Mouse (Mus musculus): ENCODE measurements around the gene Zfp507. TPM values are rescaled to one million over a fixed set of nuclear protein-coding genes. Genes with fewer than 3 reads are reported as not detected.

Zfp507 gene
- polyA plus RNA-seq, 1 experiment: 30.4 TPM

DNA sequence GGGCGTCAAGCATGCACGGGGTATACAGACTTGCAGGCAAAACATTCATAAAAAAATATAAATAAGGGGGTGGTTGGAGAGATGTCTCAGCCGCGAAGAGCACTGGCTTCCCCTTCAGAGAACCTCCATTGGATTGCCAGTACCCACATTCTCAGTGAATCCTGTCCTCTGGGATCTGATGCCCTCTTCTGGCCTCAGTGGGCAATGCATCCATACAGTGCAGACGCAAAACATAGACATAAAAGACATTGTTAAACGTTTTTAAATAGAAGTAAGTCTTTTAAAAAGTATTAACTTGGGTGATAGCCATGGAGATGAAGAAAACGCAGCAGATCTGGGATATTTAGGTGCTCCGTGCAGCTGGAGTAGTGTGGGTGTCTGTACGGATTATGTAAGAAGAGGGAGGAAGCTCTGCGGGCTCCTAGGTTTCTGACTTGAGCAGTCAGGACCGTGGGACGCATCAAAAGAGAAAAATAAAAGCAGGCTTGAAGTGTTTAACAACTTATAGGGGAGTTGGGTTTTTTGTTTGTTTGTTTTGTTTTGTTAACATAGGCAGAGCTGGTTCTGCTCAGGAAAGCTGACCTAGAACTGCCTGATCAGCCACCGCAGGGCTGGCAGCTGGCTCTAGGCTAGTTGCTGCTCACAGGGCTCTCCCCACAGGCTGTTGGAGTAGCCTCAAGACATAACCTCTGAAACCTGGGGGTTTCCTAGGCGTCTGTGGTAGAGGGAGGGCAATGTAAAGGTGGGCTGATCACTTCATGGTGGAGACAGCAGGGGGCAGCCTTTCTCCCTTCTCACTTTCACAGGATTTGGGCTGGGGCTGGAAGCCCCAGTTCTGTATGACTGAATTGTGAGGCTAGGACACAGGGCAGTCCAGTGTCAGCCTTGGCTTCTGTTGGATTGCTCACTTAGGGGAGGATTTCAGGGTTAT is 46.0 kb downstream of the Zfp507 start:
- TF ChIP-seq POLR2A (IDR thresholded peaks at IDR 0.05; ENCODE audit: insufficient read depth, low read length): no peak
- peak; percentile 73 for TF ChIP-seq CTCF (IDR thresholded peaks at IDR 0.05; ENCODE audit: low read depth, low read length)
- Histone ChIP-seq H3K9ac (ENCODE audit: low read depth, poor library complexity, severe bottlenecking) (no peak overlapping the region), H3K27me3 (ENCODE audit: control insufficient read depth, insufficient read depth, low read length, poor library complexity, severe bottlenecking) (no peaks in the 10 kb centered on the region), H3K4me3 (ENCODE audit: low read depth, low read length) (no peak overlapping the region), H3K4me1 (ENCODE audit: control insufficient read depth, insufficient read depth, low read length) (no peaks in the 10 kb centered on the region), H3K36me3 (ENCODE audit: control insufficient read depth, insufficient read depth, low read length, poor library complexity, severe bottlenecking) (no peaks in the 10 kb centered on the region), H3K9me3 (replicated peaks; ENCODE audit: control insufficient read depth, insufficient read depth, low read length, poor library complexity, severe bottlenecking) (no peaks in the 10 kb centered on the region; the same call in 1 of the 2 replicates), H3K27ac (ENCODE audit: insufficient read depth, low read length) (no peak overlapping the region)

DNA sequence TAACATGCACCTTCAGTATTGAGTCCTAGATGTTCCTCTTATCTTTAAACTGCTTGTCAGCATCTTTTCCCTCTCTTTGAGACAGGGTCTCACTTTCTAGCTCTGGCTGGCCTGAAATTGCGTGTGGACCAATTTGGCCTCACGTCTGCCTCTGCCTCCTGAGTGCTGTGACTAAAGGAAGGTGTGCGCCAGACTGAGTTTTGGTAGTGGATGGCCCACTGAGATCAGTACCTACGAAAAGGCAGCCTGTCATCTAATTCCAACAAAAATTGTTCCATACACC is 48.0 kb downstream of the Zfp507 start:
- H3K27me3 ChIP-seq (ENCODE audit: control insufficient read depth, insufficient read depth, low read length, poor library complexity, severe bottlenecking): no peaks in the 10 kb centered on the region
- no peaks in the 10 kb centered on the region for H3K4me1 ChIP-seq (ENCODE audit: control insufficient read depth, insufficient read depth, low read length)
- peak overlapping the region; percentile 62; the same call in 1 of the 2 replicates for H3K9ac ChIP-seq (ENCODE audit: low read depth, poor library complexity, severe bottlenecking)
- no peak overlapping the region for H3K27ac ChIP-seq (ENCODE audit: insufficient read depth, low read length)
- TF ChIP-seq CTCF (IDR thresholded peaks at IDR 0.05; ENCODE audit: low read depth, low read length) (no peak), POLR2A (IDR thresholded peaks at IDR 0.05; ENCODE audit: insufficient read depth, low read length) (no peak), EP300 (IDR thresholded peaks at IDR 0.05; ENCODE audit: insufficient read depth, low read depth, low read length) (no peak)
- no peaks in the 10 kb centered on the region for H3K9me3 ChIP-seq (replicated peaks; ENCODE audit: control insufficient read depth, insufficient read depth, low read length, poor library complexity, severe bottlenecking)
- peak overlapping the region; percentile 69 for H3K4me3 ChIP-seq (ENCODE audit: low read depth, low read length)
- H3K36me3 ChIP-seq (ENCODE audit: control insufficient read depth, insufficient read depth, low read length, poor library complexity, severe bottlenecking): no peaks in the 10 kb centered on the region

DNA sequence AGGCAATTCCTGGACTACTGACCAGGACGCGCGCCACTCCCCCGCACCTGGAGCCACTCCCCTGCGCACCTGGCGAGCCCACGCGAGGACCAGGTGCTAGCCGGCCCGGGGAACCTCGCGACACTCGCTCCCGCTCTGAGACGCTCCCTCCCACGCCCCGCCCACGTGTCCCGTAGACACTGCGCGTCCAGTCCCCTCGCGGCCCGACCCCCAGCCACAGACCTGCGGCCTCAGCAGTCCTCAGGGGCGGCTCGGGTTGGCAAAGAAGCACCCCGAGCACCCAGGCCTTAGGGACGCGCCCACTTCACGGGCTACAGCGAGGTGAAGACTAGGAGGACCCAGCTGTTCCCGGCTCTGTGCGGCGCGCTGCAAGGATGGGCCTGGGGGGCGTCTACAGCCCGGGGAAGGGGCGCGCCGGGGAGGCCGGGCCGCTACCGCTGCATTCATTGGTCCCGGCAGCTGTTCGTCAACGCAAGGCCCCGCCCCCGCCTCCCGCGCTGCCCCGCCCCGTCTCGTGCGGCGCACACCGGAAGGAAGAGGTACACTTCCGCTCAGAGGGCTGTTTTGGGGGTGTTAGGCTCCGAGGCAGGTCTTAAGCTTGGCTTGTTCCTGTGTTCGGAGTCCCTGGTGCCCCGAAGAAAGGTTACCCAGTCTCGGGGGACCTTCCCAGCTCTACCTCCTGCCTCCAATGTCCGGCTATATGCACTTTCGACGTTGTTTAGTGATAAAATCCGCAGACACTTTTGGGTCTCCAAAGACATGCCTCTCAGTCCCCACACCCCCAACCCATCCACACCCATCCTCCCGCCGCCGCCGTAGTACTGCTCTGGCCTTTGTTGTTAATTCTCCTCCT is 48.5 kb downstream of the Zfp507 start, which contains the start of gene Dpy19l3:
TSS of gene Dpy19l3 (minus strand) at position 422 of the 853 bp plus-strand sequence.
- peak within 1 kb of the TSS; percentile 62 for H3K9ac ChIP-seq (ENCODE audit: low read depth, poor library complexity, severe bottlenecking)
- H3K27ac ChIP-seq (ENCODE audit: insufficient read depth, low read length): no peak within 1 kb of the TSS
- TF ChIP-seq POLR2A (IDR thresholded peaks at IDR 0.05; ENCODE audit: insufficient read depth, low read length) (no peak), EP300 (IDR thresholded peaks at IDR 0.05; ENCODE audit: insufficient read depth, low read depth, low read length) (no peak), CTCF (IDR thresholded peaks at IDR 0.05; ENCODE audit: low read depth, low read length) (no peak)
- no peaks in the 10 kb centered on the region for H3K9me3 ChIP-seq (replicated peaks; ENCODE audit: control insufficient read depth, insufficient read depth, low read length, poor library complexity, severe bottlenecking)
- H3K4me3 ChIP-seq (ENCODE audit: low read depth, low read length): peak within 1 kb of the TSS; percentile 84
- no peaks in the 10 kb centered on the region for H3K4me1 ChIP-seq (ENCODE audit: control insufficient read depth, insufficient read depth, low read length)
- H3K36me3 ChIP-seq (ENCODE audit: control insufficient read depth, insufficient read depth, low read length, poor library complexity, severe bottlenecking): no peaks in the 10 kb centered on the region
- no peaks in the 10 kb centered on the region for H3K27me3 ChIP-seq (ENCODE audit: control insufficient read depth, insufficient read depth, low read length, poor library complexity, severe bottlenecking)

- H3K9ac ChIP-seq (ENCODE audit: low read depth, poor library complexity, severe bottlenecking): peak overlapping the region; percentile 62
- peak overlapping the region; percentile 84 for H3K4me3 ChIP-seq (ENCODE audit: low read depth, low read length)
- H3K36me3 ChIP-seq (ENCODE audit: control insufficient read depth, insufficient read depth, low read length, poor library complexity, severe bottlenecking): no peaks in the 10 kb centered on the region; the same call in 1 of the 2 replicates
- no peaks in the 10 kb centered on the region for H3K9me3 ChIP-seq (replicated peaks; ENCODE audit: control insufficient read depth, insufficient read depth, low read length, poor library complexity, severe bottlenecking)
- no peaks in the 10 kb centered on the region for H3K4me1 ChIP-seq (ENCODE audit: control insufficient read depth, insufficient read depth, low read length)
- H3K27ac ChIP-seq (ENCODE audit: insufficient read depth, low read length): no peak overlapping the region
- TF ChIP-seq CTCF (IDR thresholded peaks at IDR 0.05; ENCODE audit: low read depth, low read length) (no peak), EP300 (IDR thresholded peaks at IDR 0.05; ENCODE audit: insufficient read depth, low read depth, low read length) (no peak), POLR2A (IDR thresholded peaks at IDR 0.05; ENCODE audit: insufficient read depth, low read length) (no peak)
- no peaks in the 10 kb centered on the region for H3K27me3 ChIP-seq (ENCODE audit: control insufficient read depth, insufficient read depth, low read length, poor library complexity, severe bottlenecking)
Measured at GRCm38 (mm10) chr7:35753319-35754032, 49.3 kb downstream of the Zfp507 start.

GRCm38 (mm10) chr7:35750873-35751272 is 51.9 kb downstream of the Zfp507 start:
- no peaks in the 10 kb centered on the region for H3K4me1 ChIP-seq (ENCODE audit: control insufficient read depth, insufficient read depth, low read length)
- no peak overlapping the region for H3K9ac ChIP-seq (ENCODE audit: low read depth, poor library complexity, severe bottlenecking)
- H3K4me3 ChIP-seq (ENCODE audit: low read depth, low read length): no peak overlapping the region
- no peaks in the 10 kb centered on the region; the same call in 1 of the 2 replicates for H3K36me3 ChIP-seq (ENCODE audit: control insufficient read depth, insufficient read depth, low read length, poor library complexity, severe bottlenecking)
- no peaks in the 10 kb centered on the region for H3K27me3 ChIP-seq (ENCODE audit: control insufficient read depth, insufficient read depth, low read length, poor library complexity, severe bottlenecking)
- no peak for TF ChIP-seq POLR2A (IDR thresholded peaks at IDR 0.05; ENCODE audit: insufficient read depth, low read length)
- TF ChIP-seq CTCF (IDR thresholded peaks at IDR 0.05; ENCODE audit: low read depth, low read length): no peak
- no peak for TF ChIP-seq EP300 (IDR thresholded peaks at IDR 0.05; ENCODE audit: insufficient read depth, low read depth, low read length)
- H3K9me3 ChIP-seq (replicated peaks; ENCODE audit: control insufficient read depth, insufficient read depth, low read length, poor library complexity, severe bottlenecking): no peaks in the 10 kb centered on the region
- no peak overlapping the region for H3K27ac ChIP-seq (ENCODE audit: insufficient read depth, low read length)
